Mouse (Mus musculus) embryo, embryonic 10 days (tissue): ENCODE results near the gene Mrgprg.

Experiments
- DNase-seq: peaks from one replicate; pipeline ENCODE4 v3.0.0-alpha.2; 2015; ENCODE audit warnings: low spot score

The Mrgprg gene

GRCm38 (mm10) chr7:143766893-143767292 lies at the start of gene Mrgprg:
Gene Mrgprg (minus strand): TSS chr7:143766993.
- no peak for DNase-seq

GRCm38 (mm10) chr7:143808909-143809308 lies 42.1 kb upstream of the Mrgprg start:
- peak; percentile 25 for DNase-seq

- no peak for DNase-seq
Measured at GRCm38 (mm10) chr7:143805199-143805624, 38.4 kb upstream of the Mrgprg start.

- no peak for DNase-seq
Measured at GRCm38 (mm10) chr7:143801195-143802065, 34.6 kb upstream of the Mrgprg start.

- DNase-seq = no peak
Measured at GRCm38 (mm10) chr7:143800770-143801169, 34.0 kb upstream of the Mrgprg start.

GRCm38 (mm10) chr7:143798783-143799182 lies 32.0 kb upstream of the Mrgprg start:
- DNase-seq = no peak

GRCm38 (mm10) chr7:143793121-143793520 lies 26.3 kb upstream of the Mrgprg start:
- peak; percentile 42 for DNase-seq

GRCm38 (mm10) chr7:143792336-143792985 lies 25.7 kb upstream of the Mrgprg start:
- DNase-seq = no peak

GRCm38 (mm10) chr7:143783996-143784829 lies 17.4 kb upstream of the Mrgprg start, which contains the start of gene Mrgpre:
Gene Mrgpre (minus strand): TSS chr7:143784500.
- DNase-seq = peak; percentile 78

- peak; percentile 45 for DNase-seq
Measured at GRCm38 (mm10) chr7:143783378-143783995, 16.7 kb upstream of the Mrgprg start.

GRCm38 (mm10) chr7:143777375-143777774 lies 10.6 kb upstream of the Mrgprg start:
- no peak for DNase-seq

- no peak for DNase-seq
Measured at GRCm38 (mm10) chr7:143776137-143776536, 9.3 kb upstream of the Mrgprg start.

GRCm38 (mm10) chr7:143769461-143769860 lies 2.7 kb upstream of the Mrgprg start:
- DNase-seq = no peak

- no peak for DNase-seq
Measured at GRCm38 (mm10) chr7:143768267-143768666, 1.5 kb upstream of the Mrgprg start.

GRCm38 (mm10) chr7:143764876-143765530 lies 1.8 kb downstream of the Mrgprg start:
- no peak for DNase-seq

- peak; percentile 64 for DNase-seq
Measured at GRCm38 (mm10) chr7:143763794-143764193, 3.0 kb downstream of the Mrgprg start.

GRCm38 (mm10) chr7:143758956-143759355 lies 7.8 kb downstream of the Mrgprg start:
- DNase-seq = no peak

- DNase-seq = no peak
Measured at GRCm38 (mm10) chr7:143757696-143758095, 9.1 kb downstream of the Mrgprg start.

- peak; percentile 90 for DNase-seq
Measured at GRCm38 (mm10) chr7:143757027-143757390, 9.8 kb downstream of the Mrgprg start.

- no peak for DNase-seq
Measured at GRCm38 (mm10) chr7:143756125-143757026, 10.4 kb downstream of the Mrgprg start, which contains the start of gene Osbpl5. Gene Osbpl5 (minus strand): TSS chr7:143756985.
